Mouse (Mus musculus): Measurements from ENCODE around the gene Alb.

Gene Alb

GRCm38 (mm10) chr5:90460619-90461018, at the start of gene Alb:
TSS of gene Alb (plus strand) at chr5:90460897.
- DNase-seq, result no peak

GRCm38 (mm10) chr5:90414142-90414924, 46.4 kb upstream of the Alb start:
- peak; percentile 9 for DNase-seq

DNA sequence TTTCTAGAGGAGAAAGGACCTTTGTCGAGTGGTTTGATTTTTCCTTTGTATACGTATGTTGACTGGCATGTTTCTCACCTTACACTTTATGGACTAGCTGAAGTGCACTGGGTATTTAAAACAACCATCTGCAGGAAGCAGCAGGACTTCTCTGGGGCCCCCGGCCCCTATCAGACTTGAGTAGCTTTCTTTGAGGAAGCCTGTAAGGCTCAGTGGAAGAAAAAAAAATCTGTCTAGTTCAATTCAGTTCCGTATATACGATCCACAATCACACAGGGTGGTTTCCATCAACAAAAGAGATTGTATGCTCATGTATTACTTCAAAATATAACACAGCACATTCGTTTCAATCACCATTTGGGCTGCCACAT, 45.8 kb upstream of the Alb start:
- peak; percentile 10 for DNase-seq

GRCm38 (mm10) chr5:90424625-90425024, 36.1 kb upstream of the Alb start:
- DNase-seq, result no peak

GRCm38 (mm10) chr5:90425191-90425590, 35.5 kb upstream of the Alb start:
- DNase-seq, result no peak

DNA sequence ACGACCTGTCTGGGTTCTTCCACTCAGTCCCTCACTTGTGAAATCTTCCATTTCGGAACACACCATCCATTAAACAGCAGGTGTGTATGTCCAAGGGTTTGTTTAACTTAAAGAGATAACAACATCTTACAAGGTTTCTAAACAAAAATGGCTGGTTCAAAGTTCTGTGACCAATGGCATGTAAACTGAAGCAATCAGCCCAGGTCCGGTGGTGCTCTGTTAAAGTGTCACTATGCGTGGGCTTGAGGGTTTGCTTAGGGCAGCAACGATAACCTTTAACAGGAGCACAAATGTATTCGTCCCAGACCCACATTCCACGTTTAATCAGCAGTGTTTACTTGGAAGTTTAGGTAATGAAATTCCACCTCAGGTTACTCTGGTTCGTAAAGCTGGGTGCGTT, 29.6 kb upstream of the Alb start:
- DNase-seq, result no peak

DNA sequence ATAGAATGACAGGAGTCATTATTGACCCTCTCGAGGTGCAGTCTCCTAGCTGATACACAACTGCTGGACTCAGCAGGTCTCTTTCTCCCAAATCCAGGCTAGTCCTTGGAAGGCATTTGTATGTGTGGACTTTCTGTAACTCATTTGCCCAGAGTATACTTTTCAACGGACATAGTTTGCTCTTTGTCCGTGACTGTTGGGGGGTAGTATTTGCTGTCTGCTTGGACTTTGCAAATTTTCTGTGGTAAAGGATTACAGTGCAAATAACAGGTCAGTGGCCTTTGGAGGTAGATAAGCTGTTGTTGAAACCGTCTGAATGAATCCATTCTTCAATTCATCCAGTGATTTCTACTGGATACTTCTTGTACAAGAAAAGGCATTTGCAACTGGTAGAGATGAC, 21.5 kb upstream of the Alb start:
- DNase-seq, result no peak

GRCm38 (mm10) chr5:90447577-90447976, 13.1 kb upstream of the Alb start:
- DNase-seq, result no peak

DNA sequence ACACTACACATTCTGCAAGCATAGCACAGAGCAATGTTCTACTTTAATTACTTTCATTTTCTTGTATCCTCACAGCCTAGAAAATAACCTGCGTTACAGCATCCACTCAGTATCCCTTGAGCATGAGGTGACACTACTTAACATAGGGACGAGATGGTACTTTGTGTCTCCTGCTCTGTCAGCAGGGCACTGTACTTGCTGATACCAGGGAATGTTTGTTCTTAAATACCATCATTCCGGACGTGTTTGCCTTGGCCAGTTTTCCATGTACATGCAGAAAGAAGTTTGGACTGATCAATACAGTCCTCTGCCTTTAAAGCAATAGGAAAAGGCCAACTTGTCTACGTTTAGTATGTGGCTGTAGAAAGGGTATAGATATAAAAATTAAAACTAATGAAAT, 10.7 kb upstream of the Alb start:
- DNase-seq, result no peak

DNA sequence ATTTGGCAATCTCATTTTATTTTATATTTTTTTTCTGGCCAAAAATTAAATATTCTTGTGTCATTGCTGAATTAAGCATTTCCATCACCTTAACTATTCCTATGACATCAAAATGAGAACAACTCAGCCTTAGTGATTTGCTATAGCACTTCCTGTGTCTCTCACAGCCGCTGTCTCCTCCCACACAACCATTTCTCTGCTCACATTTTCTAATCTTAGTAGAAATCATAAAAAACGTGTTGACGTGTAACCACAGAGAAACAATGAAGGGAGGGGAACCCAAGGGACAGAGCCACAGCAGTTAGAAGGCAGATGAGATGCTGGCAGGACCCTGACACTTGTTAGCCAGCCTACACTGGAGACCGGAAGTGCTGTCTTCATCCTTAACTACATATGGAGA, 8.0 kb upstream of the Alb start:
- no peak for DNase-seq

DNA sequence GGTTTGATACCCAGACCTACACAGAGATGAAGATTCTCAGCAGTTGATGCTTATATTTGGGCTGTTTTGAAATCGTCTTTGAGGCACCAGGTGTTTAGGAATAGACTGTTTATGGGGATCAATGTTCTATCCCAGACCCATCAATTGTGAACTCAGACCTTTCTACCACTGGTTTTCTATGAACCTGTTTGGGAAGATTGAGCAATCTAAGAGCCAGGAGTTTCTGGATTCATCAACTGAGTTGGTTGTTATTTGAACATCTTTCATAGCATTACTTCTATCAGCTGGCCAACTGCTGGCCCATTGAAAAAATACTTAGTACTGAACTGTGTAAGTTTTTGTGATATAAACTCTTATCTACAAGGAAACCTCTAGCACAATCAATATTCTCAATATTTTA, 3.5 kb upstream of the Alb start:
- DNase-seq, result no peak

- no peak for DNase-seq
Measured at GRCm38 (mm10) chr5:90458727-90459126, 2.0 kb upstream of the Alb start.

DNA sequence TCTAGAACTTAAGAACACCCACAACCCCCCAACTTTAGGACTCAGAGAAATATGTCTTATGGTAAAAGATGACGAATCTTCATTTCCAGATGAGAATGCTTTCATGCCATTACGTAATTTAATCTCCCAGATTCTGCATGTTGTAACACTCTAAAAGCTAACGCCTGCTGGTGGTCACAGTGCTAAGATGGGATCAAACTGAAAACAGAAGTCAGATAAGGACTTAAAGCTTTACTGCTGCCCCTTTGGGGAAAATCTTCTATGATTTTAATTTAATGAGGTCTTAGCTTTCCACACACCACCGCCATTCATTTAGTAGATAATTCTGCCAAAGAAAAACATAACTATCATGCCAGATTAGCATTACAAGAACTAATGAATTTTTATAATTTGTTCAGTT, 6.1 kb downstream of the Alb start:
- DNase-seq, result no peak

GRCm38 (mm10) chr5:90467245-90467644, 6.5 kb downstream of the Alb start:
- no peak for DNase-seq

DNA sequence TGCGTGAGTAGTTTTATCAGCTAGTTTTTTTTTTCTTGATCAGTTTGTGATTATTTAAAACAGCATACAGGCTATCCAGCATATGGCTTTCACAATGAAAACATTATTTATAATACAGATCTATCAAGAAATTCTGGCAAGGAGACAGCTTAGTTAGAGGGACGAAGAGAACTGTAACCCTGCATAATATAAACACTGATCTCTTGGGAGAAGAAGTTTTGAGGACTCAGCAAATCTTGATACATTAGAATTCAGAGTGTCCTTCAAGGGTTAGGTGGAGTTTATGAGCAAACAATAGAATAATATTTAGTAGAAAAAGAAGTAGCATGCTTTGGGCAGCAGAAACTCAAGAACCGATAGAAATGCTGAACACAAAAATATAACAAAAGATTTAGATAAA, 10.1 kb downstream of the Alb start:
- DNase-seq, result no peak

DNA sequence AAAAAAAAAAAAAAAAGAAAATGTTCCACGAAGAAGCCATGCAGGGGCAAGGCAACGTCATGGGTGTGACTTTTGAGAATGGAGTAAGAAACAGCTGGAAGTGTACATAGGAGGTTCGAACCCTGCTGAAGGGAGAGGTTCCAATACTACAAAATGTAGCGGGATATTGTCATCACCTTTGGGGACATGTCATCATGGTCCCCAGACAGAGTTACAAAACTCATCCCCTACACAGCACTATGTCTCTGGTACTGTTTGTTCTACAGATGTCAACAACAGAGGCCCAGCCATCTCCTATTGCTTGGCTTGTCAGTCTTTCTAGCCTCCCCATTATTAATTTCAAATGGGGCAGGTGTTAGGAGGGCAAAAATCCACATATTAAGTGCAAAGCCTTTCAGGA, 13.2 kb downstream of the Alb start:
- no peak for DNase-seq

DNA sequence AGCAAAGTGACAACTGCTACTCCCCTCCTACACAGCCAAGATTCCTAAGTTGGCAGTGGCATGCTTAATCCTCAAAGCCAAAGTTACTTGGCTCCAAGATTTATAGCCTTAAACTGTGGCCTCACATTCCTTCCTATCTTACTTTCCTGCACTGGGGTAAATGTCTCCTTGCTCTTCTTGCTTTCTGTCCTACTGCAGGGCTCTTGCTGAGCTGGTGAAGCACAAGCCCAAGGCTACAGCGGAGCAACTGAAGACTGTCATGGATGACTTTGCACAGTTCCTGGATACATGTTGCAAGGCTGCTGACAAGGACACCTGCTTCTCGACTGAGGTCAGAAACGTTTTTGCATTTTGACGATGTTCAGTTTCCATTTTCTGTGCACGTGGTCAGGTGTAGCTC, 13.7 kb downstream of the Alb start:
- no peak for DNase-seq

- DNase-seq, result no peak
Measured at GRCm38 (mm10) chr5:90476741-90477140, 16.0 kb downstream of the Alb start.

DNA sequence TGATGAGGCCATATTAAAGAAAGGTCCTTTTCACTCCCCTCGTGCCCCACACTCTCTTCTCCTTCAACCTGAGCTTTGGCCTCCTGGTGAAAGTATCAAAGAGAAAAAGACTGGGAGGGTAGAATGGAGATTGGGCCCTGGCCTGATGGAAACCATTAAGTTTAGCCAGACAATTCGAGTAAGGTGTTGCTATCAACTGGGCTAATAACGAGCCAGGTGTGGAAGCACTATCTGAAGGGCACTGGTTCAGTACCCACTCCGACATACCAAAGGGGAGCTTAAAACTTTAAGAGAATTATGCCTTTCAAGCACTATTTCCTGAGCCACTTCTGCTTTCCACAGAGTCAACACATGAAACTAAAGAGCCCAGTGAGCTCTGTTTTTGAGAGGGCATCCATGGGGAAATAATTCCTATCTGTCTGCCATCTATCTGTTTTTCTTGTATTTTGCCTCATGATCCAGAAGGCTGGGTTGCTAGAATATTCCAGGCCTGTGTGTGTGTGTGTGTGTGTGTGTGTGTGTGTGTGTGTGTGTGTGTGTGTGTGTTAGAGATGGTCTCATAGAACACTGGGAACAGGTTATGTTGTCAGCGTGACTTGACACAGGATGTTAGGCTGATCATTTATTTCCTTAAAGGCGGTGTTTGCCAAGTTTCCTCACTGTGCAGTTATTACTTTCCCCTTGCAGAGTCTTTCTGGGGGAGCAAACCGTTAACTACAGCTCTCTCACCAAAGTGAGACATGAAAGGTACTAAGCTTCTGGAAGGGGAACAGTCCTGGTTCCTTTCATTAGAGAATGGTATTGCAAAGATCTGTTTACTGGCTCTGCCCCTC, 16.8 kb downstream of the Alb start:
- DNase-seq, result no peak

GRCm38 (mm10) chr5:90478886-90479285, 18.2 kb downstream of the Alb start:
- no peak for DNase-seq

GRCm38 (mm10) chr5:90485597-90485996, 24.9 kb downstream of the Alb start:
- DNase-seq, result no peak

DNA sequence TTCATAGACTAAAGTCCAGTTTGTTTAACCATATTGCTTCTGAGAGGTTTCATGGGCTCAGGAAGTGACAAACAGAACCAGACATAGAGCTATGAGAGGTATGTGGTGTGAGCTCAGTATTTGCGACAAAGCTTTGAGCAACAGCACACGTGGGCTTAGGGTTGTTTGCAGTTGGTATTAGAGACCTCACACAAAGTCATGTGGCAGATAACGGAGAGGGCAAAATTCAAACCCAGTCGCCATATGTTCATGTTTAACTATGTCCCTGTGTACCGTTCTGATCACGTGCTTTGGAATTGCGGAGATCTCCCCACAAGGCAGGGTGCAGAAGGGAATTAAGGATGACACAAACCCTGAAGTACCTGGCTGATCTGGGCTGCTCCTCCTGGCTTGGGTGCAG, 27.6 kb downstream of the Alb start:
- DNase-seq, result no peak

- no peak for DNase-seq
Measured at GRCm38 (mm10) chr5:90490518-90490917, 29.8 kb downstream of the Alb start, which contains the start of gene Afp. TSS of gene Afp (plus strand) at chr5:90490737.

DNA sequence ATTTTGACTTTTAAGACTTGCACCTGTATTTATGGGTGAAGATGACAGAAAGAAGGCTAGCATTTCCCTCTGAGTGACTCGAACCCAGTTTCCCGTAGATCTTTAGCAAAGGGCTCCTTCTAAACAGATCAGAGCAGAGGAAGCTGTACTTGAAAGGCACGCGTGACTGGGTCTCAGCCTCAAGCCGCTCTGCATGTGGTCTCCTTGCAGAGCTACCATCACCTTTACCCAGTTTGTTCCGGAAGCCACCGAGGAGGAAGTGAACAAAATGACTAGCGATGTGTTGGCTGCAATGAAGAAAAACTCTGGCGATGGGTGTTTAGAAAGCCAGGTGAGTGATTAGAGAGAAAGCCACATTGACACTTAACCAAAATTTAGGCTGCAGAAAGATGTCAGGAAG, 31.7 kb downstream of the Alb start:
- no peak for DNase-seq

Measured in layer of hippocampus, adult 9-11 months (tissue).